Mouse (Mus musculus) R1 (cell line): Measurements from ENCODE around the gene Actr3.
A peak's percentile ranks its signal among the peaks of the same experiment; 100 is the strongest.
"Not testable (repeated sequence)": the region's sequence is repeated elsewhere in the genome, so short reads cannot be mapped to it uniquely, and the experiment has no call there.

ENCODE experiments used
- DNase-seq: peaks from one replicate; pipeline ENCODE4 v3.0.0-alpha.2; 2018; ENCODE audit warnings: low read depth, low spot score

Gene Actr3

GRCm38 (mm10) chr1:125438826-125439225 lies 3.3 kb upstream of the Actr3 start:
- DNase-seq = no peak

GRCm38 (mm10) chr1:125437927-125438326 lies 2.4 kb upstream of the Actr3 start:
- DNase-seq = no peak

GRCm38 (mm10) chr1:125437161-125437560 lies 1.6 kb upstream of the Actr3 start:
- no peak for DNase-seq

GRCm38 (mm10) chr1:125435018-125435368 lies 534 bp downstream of the Actr3 start:
- DNase-seq = no peak

GRCm38 (mm10) chr1:125434485-125435001 lies 984 bp downstream of the Actr3 start:
- DNase-seq = peak; percentile 69

GRCm38 (mm10) chr1:125431286-125431685 lies 4.2 kb downstream of the Actr3 start:
- no peak for DNase-seq

- DNase-seq = peak; percentile 39
These were observed 4.8 kb downstream of the Actr3 start for GRCm38 (mm10) chr1:125430737-125431136.

GRCm38 (mm10) chr1:125429984-125430383 lies 5.5 kb downstream of the Actr3 start:
- DNase-seq = no peak

GRCm38 (mm10) chr1:125428315-125428714 lies 7.2 kb downstream of the Actr3 start:
- no peak for DNase-seq

GRCm38 (mm10) chr1:125426387-125427045 lies 9.0 kb downstream of the Actr3 start:
- DNase-seq = no peak

- no peak for DNase-seq
These were observed 15.6 kb downstream of the Actr3 start for GRCm38 (mm10) chr1:125419906-125420305.

GRCm38 (mm10) chr1:125418732-125419131 lies 16.8 kb downstream of the Actr3 start:
- DNase-seq = no peak

- no peak for DNase-seq
These were observed 28.3 kb downstream of the Actr3 start for GRCm38 (mm10) chr1:125407220-125407619.

GRCm38 (mm10) chr1:125395391-125395790 lies 40.1 kb downstream of the Actr3 start:
- no peak for DNase-seq

- DNase-seq = not testable (repeated sequence)
These were observed 42.2 kb downstream of the Actr3 start for GRCm38 (mm10) chr1:125393324-125393723.

GRCm38 (mm10) chr1:125390065-125390754 lies 45.3 kb downstream of the Actr3 start:
- DNase-seq = not testable (repeated sequence)

- DNase-seq = not testable (repeated sequence)
These were observed 45.9 kb downstream of the Actr3 start for GRCm38 (mm10) chr1:125389634-125390033.

- no peak for DNase-seq
These were observed 47.2 kb downstream of the Actr3 start for GRCm38 (mm10) chr1:125388370-125388769.

GRCm38 (mm10) chr1:125386217-125386616 lies 49.3 kb downstream of the Actr3 start:
- DNase-seq = no peak

- DNase-seq = peak; percentile 70
These were observed 52.9 kb downstream of the Actr3 start for GRCm38 (mm10) chr1:125382622-125383021.

- no peak for DNase-seq
These were observed 56.6 kb downstream of the Actr3 start for GRCm38 (mm10) chr1:125378889-125379288.

GRCm38 (mm10) chr1:125372855-125373254 lies 62.7 kb downstream of the Actr3 start:
- no peak for DNase-seq

GRCm38 (mm10) chr1:125370779-125371178 lies 64.7 kb downstream of the Actr3 start:
- DNase-seq = peak; percentile 77
